In genomic region chr7:133098118-133098793, GRCm38 (mm10) we compare ENCODE assay signal across 15 mouse cellular contexts. TPM values are rescaled to one million over a fixed set of nuclear protein-coding genes. Genes with fewer than 3 reads are reported as not detected.
DNase-seq lines count a peak whose midpoint lies in the region; ATAC-seq and TF ChIP-seq lines count a peak whose summit lies in the region.
"Had no signal": no experiment of that assay in that cellular context is flagged by ENCODE, and none has a peak within 500 bp of the region (broad histone marks: within the 10 kb centered on the region; RNA-seq: fewer than 3 reads in every experiment).

No protein-coding gene starts in this region.

- TF ChIP-seq CTCF in gastrocnemius, adult 2 months (IDR thresholded peaks at IDR 0.05): no peak
- no peak for TF ChIP-seq CTCF in stomach, postnatal 0 days (IDR thresholded peaks at IDR 0.05; ENCODE audit: low read depth)

- DNase-seq in gastrocnemius, adult 2 months: peak; percentile 56
- no peak for DNase-seq in gastrocnemius, postnatal 10 days
- DNase-seq in fat pad, adult 2 months (ENCODE audit: extremely low read depth, low read depth, low spot score): peak; percentile 92
- DNase-seq in stomach, postnatal 0 days (ENCODE audit: low spot score): no peak
- no peak for DNase-seq in layer of hippocampus, adult 9-11 months
- no peak for DNase-seq in ovary, postnatal 10 days (ENCODE audit: low spot score)
- DNase-seq: forebrain, postnatal 0 days; lung, postnatal 36 days; thymus, adult 18-20 months had no signal

- 86% methylated on average over 12 of the region's 12 CpGs for WGBS in neural tube, embryonic 14.5 days
- WGBS in neural tube, embryonic 15.5 days: 79% methylated on average over 12 of the region's 12 CpGs
- 68% methylated on average over 12 of the region's 12 CpGs for WGBS in stomach, postnatal 0 days

- H3K4me2 ChIP-seq in neural tube, embryonic 14.5 days (ENCODE audit: low read depth, low read length): no peak overlapping the region
- no peak overlapping the region for H3K4me2 ChIP-seq in neural tube, embryonic 15.5 days
- H3K4me2 ChIP-seq in stomach, postnatal 0 days (replicated peaks; ENCODE audit: low read depth): no peak overlapping the region
- H3K4me2 ChIP-seq: embryonic facial prominence, embryonic 13.5 days; liver, embryonic 11.5 days; midbrain, embryonic 15.5 days had no signal

- H3K9me3 ChIP-seq in neural tube, embryonic 14.5 days (ENCODE audit: control insufficient read depth, low read length): no peaks in the 10 kb centered on the region
- H3K9me3 ChIP-seq in neural tube, embryonic 15.5 days (replicated peaks): no peaks in the 10 kb centered on the region
- no peaks in the 10 kb centered on the region for H3K9me3 ChIP-seq in stomach, postnatal 0 days (ENCODE audit: control insufficient read depth, low read length)
- H3K9me3 ChIP-seq: embryonic facial prominence, embryonic 13.5 days; midbrain, embryonic 15.5 days had no signal

- H3K4me1 ChIP-seq in neural tube, embryonic 14.5 days (ENCODE audit: control insufficient read depth, insufficient read depth, low read length): peaks cover 16% of the 10 kb centered on the region
- peaks cover 43% of the 10 kb centered on the region for H3K4me1 ChIP-seq in neural tube, embryonic 15.5 days
- peaks cover 5% of the 10 kb centered on the region; the same call in 1 of the 2 replicates for H3K4me1 ChIP-seq in stomach, postnatal 0 days (replicated peaks; ENCODE audit: control insufficient read depth, insufficient read depth)

- intact Hi-C loops in gastrocnemius, adult 2 months (cut with DNase I): no loop called here

- no peak for ATAC-seq in neural tube, embryonic 14.5 days (ENCODE audit: low read depth)
- ATAC-seq in neural tube, embryonic 15.5 days (ENCODE audit: low FRiP score): no peak
- no peak for ATAC-seq in stomach, postnatal 0 days (ENCODE audit: low FRiP score, low TSS enrichment)
- ATAC-seq: forebrain, postnatal 0 days; midbrain, embryonic 15.5 days had no signal

- H3K36me3 ChIP-seq in neural tube, embryonic 14.5 days (ENCODE audit: control insufficient read depth, insufficient read depth, low read length): no peaks in the 10 kb centered on the region
- no peaks in the 10 kb centered on the region for H3K36me3 ChIP-seq in neural tube, embryonic 15.5 days
- H3K36me3 ChIP-seq in stomach, postnatal 0 days (ENCODE audit: control insufficient read depth, insufficient read depth, low read length): no peaks in the 10 kb centered on the region
- H3K36me3 ChIP-seq: midbrain, embryonic 15.5 days had no signal

- H3K27ac ChIP-seq in gastrocnemius, adult 2 months: peak overlapping the region; percentile 71
- H3K27ac ChIP-seq in neural tube, embryonic 14.5 days (ENCODE audit: low read depth, low read length): no peak overlapping the region
- H3K27ac ChIP-seq in neural tube, embryonic 15.5 days (replicated peaks): no peak overlapping the region
- peak overlapping the region; percentile 35; the same call in 1 of the 2 replicates for H3K27ac ChIP-seq in stomach, postnatal 0 days (replicated peaks)
- H3K27ac ChIP-seq: midbrain, embryonic 15.5 days had no signal

- no peak for TF ChIP-seq EP300 in stomach, postnatal 0 days (optimal IDR thresholded peaks at IDR 0.05)

- 0 out of 2 replicates have a peak overlapping the region, but pooled peaks have one; percentile 16 for H3K9ac ChIP-seq in neural tube, embryonic 14.5 days (replicated peaks; ENCODE audit: low read depth, low read length)
- no peak overlapping the region for H3K9ac ChIP-seq in neural tube, embryonic 15.5 days (replicated peaks)
- H3K9ac ChIP-seq in stomach, postnatal 0 days (ENCODE audit: low read length): no peak overlapping the region; the same call in 1 of the 2 replicates
- H3K9ac ChIP-seq: embryonic facial prominence, embryonic 13.5 days; forebrain, postnatal 0 days; midbrain, embryonic 15.5 days had no signal

- H3K4me3 ChIP-seq in gastrocnemius, adult 2 months: no peak overlapping the region
- no peak overlapping the region for H3K4me3 ChIP-seq in neural tube, embryonic 14.5 days (ENCODE audit: low read depth, low read length)
- H3K4me3 ChIP-seq in neural tube, embryonic 15.5 days (replicated peaks): no peak overlapping the region
- H3K4me3 ChIP-seq in stomach, postnatal 0 days (ENCODE audit: low read depth, low read length): no peak overlapping the region
- H3K4me3 ChIP-seq: embryonic facial prominence, embryonic 13.5 days; midbrain, embryonic 15.5 days had no signal

- H3K27me3 ChIP-seq in neural tube, embryonic 14.5 days (ENCODE audit: control insufficient read depth, insufficient read depth, low read length): no peaks in the 10 kb centered on the region
- no peaks in the 10 kb centered on the region for H3K27me3 ChIP-seq in neural tube, embryonic 15.5 days (replicated peaks)
- no peaks in the 10 kb centered on the region for H3K27me3 ChIP-seq in stomach, postnatal 0 days (ENCODE audit: control insufficient read depth, insufficient read depth, low read length)
- H3K27me3 ChIP-seq: embryonic facial prominence, embryonic 13.5 days; midbrain, embryonic 15.5 days had no signal

RNA-seq across cellular contexts. Expression of gene Fgfr2, which starts 24.9 kb away (rescaled TPM):
- total RNA-seq in gastrocnemius, adult 2 months (2021): under 1 TPM; 0.15 to 0.33 TPM
- total RNA-seq in gastrocnemius, postnatal 10 days (2021): 1 to 10 TPM; 3.0 to 6.1 TPM
- 28.1 and 32.0 TPM in 2 replicates for polyA plus RNA-seq in neural tube, embryonic 14.5 days (2014; fragmentation: Nextera tagmentation; extraction: Ambion mirVana)
- 21.2 and 30.5 TPM in 2 replicates for polyA plus RNA-seq in neural tube, embryonic 15.5 days (2015; fragmentation: Nextera tagmentation; extraction: Ambion mirVana)
- 60.8 and 67.1 TPM in 2 replicates for polyA plus RNA-seq in stomach, postnatal 0 days (2015; fragmentation: Nextera tagmentation; extraction: Ambion mirVana)
- total RNA-seq: neutrophil, adult 5-6 weeks had no signal

RNA-seq across cellular contexts. Expression of gene Ctbp2, which starts 25.9 kb away (rescaled TPM):
- total RNA-seq in gastrocnemius, adult 2 months (2021): 10 to 100 TPM; 18.7 to 23.0 TPM
- total RNA-seq in gastrocnemius, postnatal 10 days (2021): 10 to 100 TPM; 33.8 to 40.9 TPM
- polyA plus RNA-seq in neural tube, embryonic 14.5 days (2014; fragmentation: Nextera tagmentation; extraction: Ambion mirVana): 61.1 and 65.0 TPM in 2 replicates
- 50.5 and 52.0 TPM in 2 replicates for polyA plus RNA-seq in neural tube, embryonic 15.5 days (2015; fragmentation: Nextera tagmentation; extraction: Ambion mirVana)
- polyA plus RNA-seq in stomach, postnatal 0 days (2015; fragmentation: Nextera tagmentation; extraction: Ambion mirVana): 48.6 and 55.6 TPM in 2 replicates

Comparison
In these comparisons a context has a peak if more than half of its experiments do, and no peak if none do; other contexts are left out.
1. DNase-seq: peak in gastrocnemius, adult 2 months (single experiment) and fat pad, adult 2 months (single experiment); none in gastrocnemius, postnatal 10 days (single experiment), stomach, postnatal 0 days (single experiment), layer of hippocampus, adult 9-11 months (single experiment) and ovary, postnatal 10 days (single experiment).
2. H3K27ac ChIP-seq: peak in gastrocnemius, adult 2 months (single experiment) and stomach, postnatal 0 days (single experiment); none in neural tube, embryonic 14.5 days (single experiment) and neural tube, embryonic 15.5 days (single experiment).